Mouse (Mus musculus): ENCODE measurements around the gene Hist1h2bc. TPM values are rescaled to one million over a fixed set of nuclear protein-coding genes. Genes with fewer than 3 reads are reported as not detected.

Gene Hist1h2bc
- total RNA-seq, 2 experiments from 2014 or later: 92.5 to 95.2 TPM

GRCm38 (mm10) chr13:23730479-23730878 is 46.5 kb downstream of the Hist1h2bc start:
- DNase-seq (ENCODE audit: low spot score in 2 of 2): no peak

- no peak for DNase-seq (ENCODE audit: low spot score in 2 of 2)
Observed at GRCm38 (mm10) chr13:23732156-23732804, 48.3 kb downstream of the Hist1h2bc start.

GRCm38 (mm10) chr13:23737091-23737490 is 53.1 kb downstream of the Hist1h2bc start:
- no peak for DNase-seq (ENCODE audit: low spot score in 2 of 2)

- DNase-seq (ENCODE audit: low spot score in 2 of 2): no peak
Observed at GRCm38 (mm10) chr13:23738041-23738440, 54.0 kb downstream of the Hist1h2bc start.

GRCm38 (mm10) chr13:23738677-23739068 is 54.7 kb downstream of the Hist1h2bc start, which contains the start of gene Hist1h1c:
Gene Hist1h1c, plus strand, starts transcription at chr13:23738808.
- peak; percentile 83 to 91 for DNase-seq (ENCODE audit: low spot score in 2 of 2)

- peak; percentile 65 to 82 for DNase-seq (ENCODE audit: low spot score in 2 of 2)
Observed at GRCm38 (mm10) chr13:23739069-23739921, 55.3 kb downstream of the Hist1h2bc start.

- DNase-seq (ENCODE audit: low spot score in 2 of 2): no peak
Observed at GRCm38 (mm10) chr13:23739922-23740252, 55.9 kb downstream of the Hist1h2bc start.

- no peak for DNase-seq (ENCODE audit: low spot score in 2 of 2)
Observed at GRCm38 (mm10) chr13:23740256-23740840, 56.3 kb downstream of the Hist1h2bc start.

- DNase-seq (ENCODE audit: low spot score in 2 of 2): no peak
Observed at GRCm38 (mm10) chr13:23740910-23741309, 56.9 kb downstream of the Hist1h2bc start.

- DNase-seq (ENCODE audit: low spot score in 2 of 2): no peak
Observed at GRCm38 (mm10) chr13:23742007-23742406, 58.0 kb downstream of the Hist1h2bc start.

Small RNA genes within 50 kb of the gene (microRNA-seq; reads per million reads assigned to microRNA genes)
- gene Gm44350: not detected

Other genes starting within 250 kb of the Hist1h2bc start
- gene Btn1a1, start 218.3 kb upstream of the Hist1h2bc start, total RNA-seq (2021): under 1 TPM; 0.20 to 0.87 TPM
- under 1 TPM in 1 of 2 experiments, not detected in 1; 0.17 TPM for gene Btn2a2, start 195.3 kb upstream of the Hist1h2bc start, total RNA-seq (2021)
- 1,000 to 10,000 TPM; 1,239 to 1,302 TPM for gene Hist1h4h, start 153.1 kb upstream of the Hist1h2bc start, total RNA-seq (2021)
- gene Hist1h2af, start 150.3 kb upstream of the Hist1h2bc start, total RNA-seq (2021): 100 to 1,000 TPM; 512 to 538 TPM
- gene Hist1h3g, start 148.8 kb upstream of the Hist1h2bc start, total RNA-seq (2021): 100 to 1,000 TPM; 144 to 196 TPM
- gene Hist1h2bh, start 140.8 kb upstream of the Hist1h2bc start, total RNA-seq (2021): 10 to 100 TPM; 29.4 to 38.7 TPM
- gene Hist1h3f, start 140.1 kb upstream of the Hist1h2bc start, total RNA-seq (2021): 100 to 1,000 TPM; 150 to 177 TPM
- 100 to 1,000 TPM; 899 to 983 TPM for gene Hist1h4f, start 132.6 kb upstream of the Hist1h2bc start, total RNA-seq (2021)
- 10 to 100 TPM; 48.3 to 57.6 TPM for gene Hist1h1d, start 130.9 kb upstream of the Hist1h2bc start, total RNA-seq (2021)
- 100 to 1,000 TPM; 399 to 448 TPM for gene Hist1h3e, start 121.8 kb upstream of the Hist1h2bc start, total RNA-seq (2021)
- 10 to 100 TPM; 79.7 to 95.7 TPM for gene Hist1h2ae, start 113.0 kb upstream of the Hist1h2bc start, total RNA-seq (2021)
- 100 to 1,000 TPM; 627 to 705 TPM for gene Hist1h2bg, start 112.8 kb upstream of the Hist1h2bc start, total RNA-seq (2021)
- gene Hist1h2bf, start 110.0 kb upstream of the Hist1h2bc start, total RNA-seq (2021): 100 to 1,000 TPM; 297 to 360 TPM
- 10 to 100 TPM; 63.5 to 64.6 TPM for gene Hist1h2ad, start 109.8 kb upstream of the Hist1h2bc start, total RNA-seq (2021)
- gene Hist1h3d, start 108.4 kb upstream of the Hist1h2bc start, total RNA-seq (2021): 10 to 100 TPM; 64.3 to 80.4 TPM
- 100 to 1,000 TPM; 413 to 478 TPM for gene Hist1h4d, start 102.6 kb upstream of the Hist1h2bc start, total RNA-seq (2021)
- gene Hist1h2be, start 63.1 kb upstream of the Hist1h2bc start, total RNA-seq (2021): 10 to 100 TPM; 40.6 to 48.5 TPM
- gene Hist1h1e, start 61.6 kb upstream of the Hist1h2bc start, total RNA-seq (2021): 100 to 1,000 TPM; 327 to 388 TPM
- 10 to 100 TPM; 13.0 to 15.5 TPM for gene Hist1h2ac, start 251 bp upstream of the Hist1h2bc start, total RNA-seq (2021)
- 1 to 10 TPM; 1.8 to 2.2 TPM for gene Hist1h1t, start 11.6 kb downstream of the Hist1h2bc start, total RNA-seq (2021)
- gene Hist1h4c, start 14.3 kb downstream of the Hist1h2bc start, total RNA-seq (2021): 100 to 1,000 TPM; 220 to 275 TPM
- 10 to 100 TPM; 24.4 to 26.7 TPM for gene Hfe, start 26.7 kb downstream of the Hist1h2bc start, total RNA-seq (2021)
- gene Hist1h1c, start 54.6 kb downstream of the Hist1h2bc start, total RNA-seq (2021): 100 to 1,000 TPM; 583 to 655 TPM
- 100 to 1,000 TPM; 224 to 252 TPM for gene Hist1h3c, start 61.4 kb downstream of the Hist1h2bc start, total RNA-seq (2021)
- gene Hist1h2bb, start 62.5 kb downstream of the Hist1h2bc start, total RNA-seq (2021): 100 to 1,000 TPM; 268 to 325 TPM
- 100 to 1,000 TPM; 457 to 545 TPM for gene Hist1h2ab, start 66.9 kb downstream of the Hist1h2bc start, total RNA-seq (2021)
- 100 to 1,000 TPM; 526 to 670 TPM for gene Hist1h3b, start 68.1 kb downstream of the Hist1h2bc start, total RNA-seq (2021)
- gene Hist1h4b, start 72.8 kb downstream of the Hist1h2bc start, total RNA-seq (2021): 100 to 1,000 TPM; 436 to 510 TPM
- gene Hist1h4a, start 77.0 kb downstream of the Hist1h2bc start, total RNA-seq (2021): 100 to 1,000 TPM; 348 to 415 TPM
- gene Hist1h3a, start 78.2 kb downstream of the Hist1h2bc start, total RNA-seq (2021): 100 to 1,000 TPM; 459 to 527 TPM
- 100 to 1,000 TPM; 405 to 481 TPM for gene Hist1h1a, start 79.5 kb downstream of the Hist1h2bc start, total RNA-seq (2021)
- under 1 TPM in 1 of 2 experiments, not detected in 1; 0.20 TPM for gene Trim38, start 85.7 kb downstream of the Hist1h2bc start, total RNA-seq (2021)
- 10 to 100 TPM in 1 of 2 experiments, under 1 TPM in 1; 0.53 to 10.9 TPM for gene Slc17a2, start 122.8 kb downstream of the Hist1h2bc start, total RNA-seq (2021)
- gene Slc17a3, start 155.2 kb downstream of the Hist1h2bc start, total RNA-seq (2021): 1 to 10 TPM; 3.3 to 4.8 TPM
- gene Slc17a1, start 183.6 kb downstream of the Hist1h2bc start, total RNA-seq (2021): 1 to 10 TPM in 1 of 2 experiments, under 1 TPM in 1; 0.37 to 5.1 TPM
- 1 to 10 TPM; 1.4 to 1.8 TPM for gene Slc17a4, start 230.8 kb downstream of the Hist1h2bc start, total RNA-seq (2021)
- not detected for gene Hist1h2ba, start 250.0 kb downstream of the Hist1h2bc start, total RNA-seq (2021)

All from adrenal gland, postnatal 4 days (tissue).